Mouse (Mus musculus) ES-Bruce4 (cell line): ENCODE results near the gene Wdr4.

ENCODE experiments used
- CTCF ChIP-seq: IDR thresholded peaks from one replicate; pipeline ENCODE4 v1.8.1; 2011; ENCODE audit warnings: low read depth, low read length
- EP300 ChIP-seq: IDR thresholded peaks from 2 replicates; pipeline ENCODE4 v1.6.1; 2011; ENCODE audit warnings: low read depth, low read length; ENCODE audit not compliant: insufficient read depth

DNA sequence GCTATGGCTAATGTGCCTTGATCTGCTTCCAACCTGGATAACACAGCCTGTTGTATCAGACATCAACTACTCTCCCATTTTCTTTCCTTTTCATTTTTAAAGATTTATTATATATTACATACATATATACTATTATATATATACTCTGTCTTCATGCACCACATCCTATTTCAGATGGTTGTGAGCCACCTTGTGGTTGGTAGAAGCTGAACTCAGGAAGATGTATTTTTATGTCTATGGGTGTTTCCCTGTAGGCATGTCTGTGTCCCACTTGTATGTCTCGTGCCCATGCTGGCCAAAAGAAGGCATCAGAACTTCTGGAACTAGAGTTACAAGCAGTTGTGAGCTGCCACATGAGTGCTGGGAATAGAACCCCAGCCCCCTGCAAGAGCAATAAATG lies 71.3 kb downstream of the Wdr4 start:
- TF ChIP-seq CTCF, result no peak
- no peak for TF ChIP-seq EP300
